Mouse (Mus musculus): ENCODE results near the gene Gm3776. TPM values are rescaled to one million over a fixed set of nuclear protein-coding genes. Genes with fewer than 3 reads are reported as not detected.
"Not testable (repeated sequence)": the region's sequence is repeated elsewhere in the genome, so short reads cannot be mapped to it uniquely, and the experiment has no call there.

Gm3776 gene
- not detected for total RNA-seq (2021)
- long read RNA-seq, experiment 1 = 0 reads
- long read RNA-seq, experiment 2 = 0 reads

DNA sequence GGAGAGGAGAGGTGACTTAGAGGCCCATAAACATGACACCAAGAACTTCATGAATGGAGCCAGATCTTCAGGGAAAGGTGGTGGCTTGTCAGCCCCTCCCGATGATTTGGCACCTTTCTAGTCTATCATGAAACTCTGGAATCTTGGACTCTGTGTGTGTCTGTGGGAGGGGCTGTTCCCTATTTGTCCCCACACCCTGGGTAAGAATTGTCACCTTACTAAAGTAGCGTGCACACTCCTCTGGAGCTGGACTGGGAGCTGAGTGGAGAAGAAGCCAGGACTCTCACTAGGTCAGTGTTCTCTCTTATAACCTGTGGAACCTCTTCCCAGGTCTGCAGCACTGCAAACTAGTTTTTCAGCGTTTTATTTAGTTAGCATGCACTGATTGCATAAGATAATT is at the start of gene Gm3776:
TSS of gene Gm3776 (plus strand) at position 216 of the 400 bp plus-strand sequence.
- intact Hi-C loops (cut with DNase I); DNase-seq (ENCODE audit: low spot score in 2 of 2): not testable (repeated sequence)

DNA sequence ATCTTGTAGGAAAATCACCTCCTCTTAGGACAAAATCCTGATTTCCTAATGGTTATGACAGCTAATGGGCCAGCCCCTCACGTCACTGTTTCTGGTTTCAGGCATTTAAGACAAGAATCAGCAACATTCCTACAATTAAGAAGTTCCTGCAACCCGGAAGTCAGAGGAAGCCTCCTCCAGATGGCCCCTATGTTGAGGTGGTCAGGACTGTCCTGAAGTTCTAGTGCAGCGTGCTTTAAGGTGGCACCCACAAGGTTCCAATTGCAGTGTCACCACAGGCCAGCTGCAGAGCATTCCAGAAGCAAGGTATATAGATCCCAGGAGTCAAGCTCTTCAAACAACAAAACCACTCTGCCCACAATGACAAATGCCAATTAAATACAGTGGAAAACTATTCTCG is 48.0 kb upstream of the Gm3776 start:
- intact Hi-C loops (cut with DNase I) = no loop called here
- DNase-seq (ENCODE audit: low spot score in 2 of 2) = no peak

DNA sequence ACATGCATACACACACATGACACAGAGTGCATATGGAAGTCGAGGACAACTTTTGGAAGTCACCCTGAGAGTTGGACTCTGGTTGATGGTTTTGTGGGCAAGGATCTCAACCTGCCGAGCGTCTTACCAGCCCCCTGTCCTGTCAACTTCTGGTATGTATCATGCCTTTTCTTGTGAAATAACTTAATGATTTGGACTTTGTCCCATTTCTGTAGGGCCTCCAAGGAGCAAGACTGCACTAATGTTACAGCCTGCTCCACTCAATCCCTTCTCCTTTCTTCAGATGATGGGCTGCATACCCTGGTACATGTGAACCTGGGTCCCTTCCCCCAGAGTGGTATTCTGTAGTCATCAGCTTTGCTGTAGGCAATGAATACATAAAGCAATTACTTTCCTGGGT is 46.9 kb upstream of the Gm3776 start:
- DNase-seq (ENCODE audit: low spot score in 2 of 2) = no peak
- intact Hi-C loops (cut with DNase I) = no loop called here

DNA sequence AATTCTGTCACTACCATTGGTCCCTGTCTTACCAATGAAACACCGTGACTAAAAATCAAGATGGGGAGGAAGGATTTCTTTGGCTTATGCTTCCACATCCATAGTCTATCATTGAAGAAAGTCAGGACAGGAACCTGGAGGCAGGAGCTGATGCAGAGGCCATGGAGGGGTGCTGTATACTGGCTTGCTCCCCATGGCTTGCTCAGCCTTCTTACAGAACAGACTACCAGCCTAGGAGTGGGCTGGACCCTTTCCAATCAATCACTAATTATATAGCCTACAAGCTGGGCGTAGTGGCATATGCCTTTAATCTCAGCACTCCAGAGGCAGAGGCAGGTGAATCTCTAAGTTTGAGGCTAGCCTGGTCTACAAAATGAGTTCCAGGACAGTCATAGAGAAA is 46.1 kb upstream of the Gm3776 start:
- intact Hi-C loops (cut with DNase I) = no loop called here
- no peak for DNase-seq (ENCODE audit: low spot score in 2 of 2)

DNA sequence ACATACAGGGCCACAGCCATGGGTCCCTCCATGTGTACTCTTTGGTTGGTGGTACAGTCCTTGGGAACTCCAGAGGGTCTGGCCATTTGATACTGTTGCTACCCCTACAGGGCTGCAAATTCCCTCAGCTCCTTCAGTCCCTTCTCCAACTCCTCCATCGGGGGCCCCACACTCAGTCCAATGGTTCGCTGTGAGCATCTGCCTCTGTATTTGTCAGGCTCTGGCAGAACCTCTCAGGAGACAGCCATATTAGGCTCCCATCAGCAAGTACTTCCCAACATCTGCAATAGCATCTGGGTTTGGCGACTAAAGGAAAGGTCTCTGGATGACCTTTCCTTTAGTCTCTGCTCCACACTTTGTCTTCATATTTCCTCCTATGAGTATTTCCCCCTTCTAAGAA is 45.4 kb upstream of the Gm3776 start:
- intact Hi-C loops (cut with DNase I) = no loop called here
- no peak for DNase-seq (ENCODE audit: low spot score in 2 of 2)

DNA sequence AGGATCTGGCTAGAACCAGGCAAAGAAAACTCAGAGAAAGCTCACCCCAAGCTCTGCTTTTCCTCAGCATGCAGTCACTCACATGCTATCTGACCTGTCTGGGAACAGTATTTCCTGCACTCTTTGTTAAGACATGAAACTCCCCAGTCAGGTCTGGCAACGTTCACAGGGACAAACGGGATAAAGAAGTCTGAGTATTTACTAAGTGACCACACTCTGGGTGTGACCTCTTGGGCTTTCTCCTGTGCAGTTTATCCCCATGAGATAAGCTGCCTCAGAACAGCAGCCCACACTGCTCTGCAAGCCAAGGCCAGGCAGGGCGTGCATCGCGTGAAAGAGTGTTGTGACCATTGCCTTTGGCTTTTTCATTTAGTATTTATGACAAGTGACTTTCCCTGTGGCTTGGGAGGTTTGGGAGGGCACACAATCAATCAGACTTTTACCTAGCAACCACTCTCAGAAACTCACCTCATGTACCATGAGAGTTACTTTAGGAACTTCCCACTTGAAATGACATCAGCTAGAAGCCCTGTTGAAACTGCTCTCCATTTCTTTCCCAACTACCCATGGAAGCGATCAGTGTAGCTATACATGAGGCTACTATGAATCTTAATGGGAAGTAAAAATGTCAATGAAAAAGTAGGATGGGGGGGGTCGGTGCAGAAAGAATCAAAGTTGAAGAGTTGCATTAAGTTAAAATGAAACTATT is 44.4 kb upstream of the Gm3776 start:
- no peak for DNase-seq (ENCODE audit: low spot score in 2 of 2)
- intact Hi-C loops (cut with DNase I) = no loop called here

DNA sequence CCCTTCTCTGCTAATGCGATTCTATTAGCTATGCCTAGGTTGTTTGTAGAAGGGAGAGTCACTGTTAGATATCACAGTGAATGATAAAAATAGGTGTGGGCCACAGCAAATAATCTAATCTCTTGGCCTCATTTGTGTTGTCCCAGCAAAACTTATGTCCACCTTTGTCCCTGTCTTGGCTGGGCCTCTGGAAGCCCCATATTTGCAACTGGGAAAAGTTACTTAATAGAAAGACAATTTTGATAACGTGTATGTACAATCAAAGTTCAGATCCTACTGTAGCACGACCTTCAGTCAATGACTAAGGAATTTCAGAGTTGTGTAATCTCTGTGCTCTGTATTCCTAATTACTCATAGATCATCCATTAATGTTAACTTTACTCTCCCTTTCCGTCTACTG is 39.9 kb upstream of the Gm3776 start:
- intact Hi-C loops (cut with DNase I) = no loop called here
- no peak for DNase-seq (ENCODE audit: low spot score in 2 of 2)

DNA sequence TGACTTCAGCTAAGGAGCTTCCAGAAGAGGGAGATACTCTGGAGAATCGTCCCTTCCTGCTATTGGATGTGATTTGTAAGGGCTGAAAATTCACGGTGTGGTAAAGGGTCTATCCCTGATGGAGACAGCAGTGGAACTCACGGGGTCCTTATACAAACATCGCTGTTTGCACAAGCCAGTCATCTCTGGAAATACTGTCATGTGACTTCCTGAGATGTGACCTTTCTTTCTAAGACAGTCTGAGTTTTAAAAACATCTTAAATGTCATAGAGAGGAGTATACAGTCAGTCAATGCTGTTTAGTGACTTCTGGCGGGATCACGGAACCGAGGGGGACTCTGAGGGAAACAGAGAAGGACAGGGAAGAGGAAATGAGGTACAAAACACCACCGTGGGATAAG is 34.3 kb upstream of the Gm3776 start:
- intact Hi-C loops (cut with DNase I) = no loop called here
- DNase-seq (ENCODE audit: low spot score in 2 of 2) = no peak

DNA sequence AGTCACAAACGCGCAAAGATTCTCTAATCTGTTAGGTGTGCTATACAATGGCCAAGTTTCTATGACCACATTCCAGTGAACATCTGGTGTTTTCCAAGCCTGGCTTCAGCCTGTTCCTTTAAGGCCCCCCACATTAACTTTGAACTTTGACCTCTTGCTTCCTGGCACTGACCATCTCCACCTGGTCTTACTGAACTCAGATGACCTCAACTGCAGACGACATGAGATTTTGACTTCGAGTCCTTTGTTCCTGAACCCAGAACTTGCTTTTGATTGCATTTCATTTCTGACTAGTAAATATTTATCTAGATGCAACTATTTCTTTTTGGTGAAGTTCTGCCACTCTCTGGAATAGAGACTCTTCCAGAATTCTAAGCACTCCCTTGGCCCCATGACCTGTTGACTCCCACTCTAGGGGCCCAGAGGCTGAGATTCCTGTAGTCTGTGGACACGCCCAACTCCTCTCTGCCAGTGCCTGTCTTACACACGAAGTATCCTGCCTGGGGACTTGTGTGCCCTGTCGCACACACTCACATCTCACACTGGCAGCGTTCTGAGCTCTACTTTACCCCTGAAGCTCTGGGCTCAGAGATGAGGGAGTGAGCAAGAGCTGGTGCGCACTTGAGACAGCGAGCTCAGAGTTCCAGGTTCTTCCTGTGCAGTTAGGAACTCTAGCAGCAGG is 33.6 kb upstream of the Gm3776 start:
- DNase-seq (ENCODE audit: low spot score in 2 of 2) = no peak
- intact Hi-C loops (cut with DNase I) = no loop called here

DNA sequence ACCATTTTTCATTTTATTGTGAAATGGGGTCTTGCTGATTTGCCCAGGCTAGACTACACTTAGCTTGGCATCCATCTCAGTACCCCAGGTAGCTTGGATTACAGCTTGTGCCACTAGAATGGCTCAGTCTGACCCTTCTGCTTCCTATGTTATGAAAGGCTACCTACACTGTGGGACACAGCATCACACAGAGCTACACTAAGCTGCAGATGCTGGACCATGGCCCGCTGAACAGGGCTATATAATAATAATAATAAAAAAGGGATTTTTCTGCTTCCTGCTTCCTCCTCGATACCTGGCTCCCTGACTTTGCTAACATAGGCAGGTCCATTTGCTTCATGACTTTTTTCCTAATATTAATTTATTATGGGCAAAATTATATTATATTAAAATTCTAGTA is 32.5 kb upstream of the Gm3776 start:
- no peak for DNase-seq (ENCODE audit: low spot score in 2 of 2)
- intact Hi-C loops (cut with DNase I) = no loop called here

DNA sequence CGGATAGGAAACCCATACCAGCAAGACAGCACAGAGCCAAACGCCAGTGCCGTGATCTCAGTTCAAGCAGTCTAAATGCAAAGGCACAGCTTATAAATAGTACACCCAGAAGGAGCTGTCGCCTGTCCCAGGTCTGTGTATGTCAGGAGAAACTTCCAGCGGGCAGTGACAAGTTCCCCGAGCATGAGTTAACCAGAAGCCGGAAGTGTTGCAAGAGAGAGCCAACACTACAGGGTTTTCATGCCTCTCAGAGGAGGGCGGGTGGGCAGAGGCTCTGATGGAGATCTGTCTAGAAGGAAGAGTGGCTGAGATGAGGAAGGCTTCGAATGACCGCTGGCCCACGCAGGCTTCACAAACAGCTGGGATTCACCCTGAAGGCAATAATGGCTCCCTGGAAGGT is 31.6 kb upstream of the Gm3776 start:
- no peak for DNase-seq (ENCODE audit: low spot score in 2 of 2)
- intact Hi-C loops (cut with DNase I) = no loop called here

DNA sequence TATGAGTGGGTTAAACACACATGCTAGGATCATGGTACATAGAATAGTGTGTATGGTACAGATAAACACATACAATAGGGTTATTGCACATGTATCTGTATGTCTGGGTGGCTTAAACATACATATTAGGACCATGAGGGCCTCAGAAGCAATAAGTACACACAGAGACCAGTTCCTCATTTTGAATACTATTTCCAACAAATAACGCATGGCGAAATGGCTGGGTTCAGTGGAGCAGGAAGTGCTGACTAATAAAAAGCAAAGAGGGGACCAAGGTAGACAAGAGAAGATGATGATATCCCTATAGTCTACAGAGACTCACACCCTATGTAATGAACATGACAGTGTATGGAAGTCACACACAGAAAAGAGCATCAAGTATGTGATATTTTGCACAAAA is 28.8 kb upstream of the Gm3776 start:
- intact Hi-C loops (cut with DNase I) = no loop called here
- no peak for DNase-seq (ENCODE audit: low spot score in 2 of 2)

DNA sequence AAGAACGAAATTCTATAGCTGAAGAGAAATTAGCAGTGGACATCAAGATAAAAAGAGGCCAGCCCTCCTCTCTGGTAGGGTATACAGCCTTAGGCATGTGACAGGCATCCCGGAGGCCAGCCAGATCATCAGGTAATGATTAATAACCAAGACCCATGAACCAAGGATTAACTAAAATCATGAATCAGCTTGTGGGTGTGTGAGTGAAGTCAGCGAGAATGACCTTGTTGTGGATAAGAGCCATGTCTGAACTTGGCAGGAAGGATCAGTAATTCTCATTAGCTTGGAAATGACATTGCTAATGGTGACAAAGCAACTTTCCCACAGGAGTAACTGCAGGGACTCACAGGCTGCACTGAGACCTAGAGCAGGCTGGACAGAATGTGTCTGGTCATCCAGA is 27.3 kb upstream of the Gm3776 start:
- intact Hi-C loops (cut with DNase I); DNase-seq (ENCODE audit: low spot score in 2 of 2): not testable (repeated sequence)

DNA sequence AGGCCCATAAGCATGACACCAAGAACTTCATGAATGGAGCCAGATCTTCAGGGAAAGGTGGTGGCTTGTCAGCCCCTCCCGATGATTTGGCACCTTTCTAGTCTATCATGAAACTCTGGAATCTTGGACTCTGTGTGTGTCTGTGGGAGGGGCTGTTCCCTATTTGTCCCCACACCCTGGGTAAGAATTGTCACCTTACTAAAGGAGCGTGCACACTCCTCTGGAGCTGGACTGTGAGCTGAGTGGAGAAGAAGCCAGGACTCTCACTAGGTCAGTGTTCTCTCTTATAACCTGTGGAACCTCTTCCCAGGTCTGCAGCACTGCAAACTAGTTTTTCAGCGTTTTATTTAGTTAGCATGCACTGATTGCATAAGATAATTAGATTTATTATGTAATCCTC is 26.5 kb upstream of the Gm3776 start, which contains the start of gene Gsta1:
TSS of gene Gsta1 (plus strand) at position 196 of the 400 bp plus-strand sequence.
- intact Hi-C loops (cut with DNase I); DNase-seq (ENCODE audit: low spot score in 2 of 2): not testable (repeated sequence)

DNA sequence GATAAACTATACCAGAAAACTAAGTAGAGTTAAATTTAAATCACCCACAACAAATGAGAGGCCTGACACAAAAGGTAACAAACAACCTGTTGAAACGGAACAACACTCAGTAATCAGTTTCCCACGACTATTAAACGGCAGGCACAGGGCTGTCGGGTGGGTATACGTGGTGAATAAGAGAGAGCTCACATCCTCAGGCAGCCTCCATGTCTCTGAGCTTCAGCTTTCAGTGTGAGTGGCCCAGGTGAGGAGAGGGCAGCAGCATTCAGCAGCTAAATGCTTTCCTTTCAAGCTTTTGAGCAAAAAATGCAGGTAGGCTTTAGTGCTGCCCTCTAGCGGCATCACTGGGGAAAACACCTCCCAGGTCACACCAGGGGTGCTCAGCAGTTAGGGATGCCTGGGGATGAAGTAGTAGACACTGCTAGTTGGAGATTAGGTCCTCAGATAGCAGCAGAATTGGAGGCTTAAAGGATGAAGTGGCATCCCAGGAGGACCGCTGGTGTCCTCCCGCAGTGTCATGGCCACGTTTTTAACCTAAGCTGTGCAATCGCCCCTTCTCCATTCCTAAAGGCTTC is 23.7 kb upstream of the Gm3776 start:
- DNase-seq (ENCODE audit: low spot score in 2 of 2); intact Hi-C loops (cut with DNase I): not testable (repeated sequence)

DNA sequence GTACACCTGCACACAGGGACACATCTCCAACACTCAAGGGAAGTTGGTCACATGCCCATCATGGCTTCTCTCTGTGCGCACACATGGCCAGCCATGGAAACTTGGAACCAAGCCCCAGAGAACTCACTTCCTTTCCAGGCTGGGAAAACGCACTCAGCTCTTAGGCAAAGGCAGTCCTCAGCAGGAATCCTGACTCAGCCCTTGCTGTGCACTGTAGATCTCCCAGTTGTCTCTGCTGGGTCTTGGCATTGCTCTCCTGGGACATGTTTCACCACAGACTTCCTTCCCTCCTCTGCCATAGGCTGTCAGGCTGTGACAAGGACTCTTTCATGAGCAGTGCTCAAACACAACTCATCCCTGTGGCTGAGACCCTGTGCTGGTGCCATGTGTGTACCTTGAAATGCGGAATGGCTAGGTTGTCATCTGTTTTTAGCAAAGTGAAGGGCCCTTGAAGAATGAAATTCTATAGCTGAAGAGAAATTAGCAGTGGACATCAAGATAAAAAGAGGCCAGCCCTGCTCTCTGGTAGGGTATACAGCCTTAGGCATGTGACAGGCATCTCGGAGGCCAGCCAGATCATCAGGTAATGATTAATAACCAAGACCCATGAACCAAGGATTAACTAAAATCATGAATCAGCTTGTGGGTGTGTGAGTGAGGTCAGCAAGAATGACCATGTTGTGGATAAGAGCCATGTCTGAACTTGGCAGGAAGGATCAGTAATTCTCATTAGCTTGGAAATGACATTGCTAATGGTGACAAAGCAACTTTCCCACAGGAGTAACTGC is 1.1 kb upstream of the Gm3776 start:
- DNase-seq (ENCODE audit: low spot score in 2 of 2); intact Hi-C loops (cut with DNase I): not testable (repeated sequence)

DNA sequence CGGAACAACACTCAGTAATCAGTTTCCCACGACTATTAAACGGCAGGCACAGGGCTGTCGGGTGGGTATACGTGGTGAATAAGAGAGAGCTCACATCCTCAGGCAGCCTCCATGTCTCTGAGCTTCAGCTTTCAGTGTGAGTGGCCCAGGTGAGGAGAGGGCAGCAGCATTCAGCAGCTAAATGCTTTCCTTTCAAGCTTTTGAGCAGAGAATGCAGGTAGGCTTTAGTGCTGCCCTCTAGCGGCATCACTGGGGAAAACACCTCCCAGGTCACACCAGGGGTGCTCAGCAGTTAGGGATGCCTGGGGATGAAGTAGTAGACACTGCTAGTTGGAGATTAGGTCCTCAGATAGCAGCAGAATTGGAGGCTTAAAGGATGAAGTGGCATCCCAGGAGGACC is 2.8 kb downstream of the Gm3776 start:
- intact Hi-C loops (cut with DNase I) = not testable (repeated sequence)

DNA sequence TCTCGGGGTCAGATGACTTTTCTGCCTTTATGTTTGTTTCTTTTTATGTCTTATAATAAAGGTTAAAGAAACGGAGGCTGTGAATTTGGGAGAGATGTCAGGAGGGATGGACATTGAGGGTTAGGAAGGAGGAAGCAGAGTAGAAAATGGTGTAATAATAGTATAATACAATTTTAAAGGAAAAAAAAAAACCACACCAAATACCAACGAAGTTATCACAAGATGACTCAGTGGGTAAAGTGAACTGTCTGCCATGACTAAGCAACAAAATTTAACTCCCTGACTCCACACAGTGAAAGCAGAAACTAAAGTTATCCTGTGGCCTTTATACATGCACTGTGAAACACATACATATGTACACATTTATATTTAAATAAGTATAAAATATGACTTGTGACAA is 14.0 kb downstream of the Gm3776 start:
- intact Hi-C loops (cut with DNase I); DNase-seq (ENCODE audit: low spot score in 2 of 2): not testable (repeated sequence)

More for the DNA sequence above, 2.8 kb downstream of the Gm3776 start:
- DNase-seq (ENCODE audit: low spot score in 2 of 2) = peak; percentile 5 to 24

DNA sequence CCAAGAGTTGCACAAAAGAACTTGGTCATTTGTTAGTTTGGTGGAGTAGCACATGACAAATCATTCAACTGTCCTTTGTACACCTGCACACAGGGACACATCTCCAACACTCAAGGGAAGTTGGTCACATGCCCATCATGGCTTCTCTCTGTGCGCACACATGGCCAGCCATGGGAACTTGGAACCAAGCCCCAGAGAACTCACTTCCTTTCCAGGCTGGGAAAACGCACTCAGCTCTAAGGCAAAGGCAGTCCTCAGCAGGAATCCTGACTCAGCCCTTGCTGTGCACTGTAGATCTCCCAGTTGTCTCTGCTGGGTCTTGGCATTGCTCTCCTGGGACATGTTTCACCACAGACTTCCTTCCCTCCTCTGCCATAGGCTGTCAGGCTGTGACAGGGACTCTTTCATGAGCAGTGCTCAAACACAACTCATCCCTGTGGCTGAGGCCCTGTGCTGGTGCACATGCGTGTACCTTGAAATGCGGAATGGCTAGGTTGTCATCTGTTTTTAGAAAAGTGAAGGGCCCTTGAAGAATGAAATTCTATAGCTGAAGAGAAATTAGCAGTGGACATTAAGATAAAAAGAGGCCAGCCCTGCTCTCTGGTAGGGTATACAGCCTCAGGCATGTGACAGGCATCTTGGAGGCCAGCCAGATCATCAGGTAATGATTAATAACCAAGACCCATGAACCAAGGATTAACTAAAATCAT is 25.2 kb downstream of the Gm3776 start:
- DNase-seq (ENCODE audit: low spot score in 2 of 2); intact Hi-C loops (cut with DNase I): not testable (repeated sequence)
